Mouse (Mus musculus): ENCODE data around the gene Mxi1. TPM values are rescaled to one million over a fixed set of nuclear protein-coding genes. Genes with fewer than 3 reads are reported as not detected.
A peak's percentile ranks its signal among the peaks of the same experiment; 100 is the strongest.

Mxi1 gene
- polyA plus RNA-seq, 2 experiments, result 16.5 to 27.7 TPM

GRCm38 (mm10) chr19:53312336-53312871, 2.1 kb downstream of the Mxi1 start:
- peak overlapping the region; percentile 94 for H3K27ac ChIP-seq
- ATAC-seq (ENCODE audit: insufficient read depth) (peak; percentile 9), DNase-seq (ENCODE audit: low read depth in 3 of 3, low spot score in 3 of 3) (no peak)
- peaks cover 10 to 11% of the 10 kb centered on the region in 2 experiments for H3K4me1 ChIP-seq (replicated peaks; ENCODE audit: control insufficient read depth in 2 of 2, insufficient read depth in 2 of 2, low read length in 1 of 2)
- H3K4me3 ChIP-seq (ENCODE audit: insufficient read depth in 1 of 2, low read depth in 2 of 2, low read length in 2 of 2), result peak overlapping the region; percentile 96 to 99
- H3K36me3 ChIP-seq (replicated peaks; ENCODE audit: control insufficient read depth, insufficient read depth, low read depth), result no peaks in the 10 kb centered on the region
- no peaks in the 10 kb centered on the region for H3K27me3 ChIP-seq (ENCODE audit: control insufficient read depth, insufficient read depth, low read length)
- H3K9ac ChIP-seq (replicated peaks), result peak overlapping the region; percentile 100
- under 1% methylated on average over 24 of the region's 26 CpGs for WGBS (ENCODE audit: insufficient replicate concordance)
- no peaks in the 10 kb centered on the region for H3K9me3 ChIP-seq (ENCODE audit: control insufficient read depth, low read length)
- TF ChIP-seq CTCF (IDR thresholded peaks at IDR 0.05; ENCODE audit: low read depth), result no peak
- TF ChIP-seq EP300 (IDR thresholded peaks at IDR 0.05; ENCODE audit: low read depth), result no peak
- peak overlapping the region; percentile 100 for H3K4me2 ChIP-seq (ENCODE audit: low read depth)

GRCm38 (mm10) chr19:53312951-53313683, 2.8 kb downstream of the Mxi1 start:
- no peak for TF ChIP-seq CTCF (IDR thresholded peaks at IDR 0.05; ENCODE audit: low read depth)
- no peak; the same call in 1 of the 2 replicates for TF ChIP-seq EP300 (IDR thresholded peaks at IDR 0.05; ENCODE audit: low read depth)
- H3K9me3 ChIP-seq (ENCODE audit: control insufficient read depth, low read length), result no peaks in the 10 kb centered on the region
- ATAC-seq (ENCODE audit: insufficient read depth) (peak; percentile 29), DNase-seq (ENCODE audit: low read depth in 3 of 3, low spot score in 3 of 3) (peak in 1 of 3 experiments; percentile 60)
- peak overlapping the region; percentile 100 for H3K9ac ChIP-seq (replicated peaks)
- H3K36me3 ChIP-seq (replicated peaks; ENCODE audit: control insufficient read depth, insufficient read depth, low read depth), result no peaks in the 10 kb centered on the region
- H3K27me3 ChIP-seq (ENCODE audit: control insufficient read depth, insufficient read depth, low read length), result no peaks in the 10 kb centered on the region
- WGBS (ENCODE audit: insufficient replicate concordance), result under 1% methylated on average over 63 of the region's 63 CpGs
- H3K4me3 ChIP-seq (ENCODE audit: insufficient read depth in 1 of 2, low read depth in 2 of 2, low read length in 2 of 2), result peak overlapping the region; percentile 96 to 99
- H3K27ac ChIP-seq, result peak overlapping the region; percentile 94
- H3K4me2 ChIP-seq (ENCODE audit: low read depth), result peak overlapping the region; percentile 100
- H3K4me1 ChIP-seq (replicated peaks; ENCODE audit: control insufficient read depth in 2 of 2, insufficient read depth in 2 of 2, low read length in 1 of 2), result peaks cover 10 to 11% of the 10 kb centered on the region in 2 experiments

GRCm38 (mm10) chr19:53313684-53314443, 3.5 kb downstream of the Mxi1 start:
- Histone ChIP-seq H3K4me1 (replicated peaks; ENCODE audit: control insufficient read depth in 2 of 2, insufficient read depth in 2 of 2, low read length in 1 of 2) (peaks cover 10 to 18% of the 10 kb centered on the region in 2 experiments), H3K9ac (replicated peaks) (peak overlapping the region; percentile 100), H3K4me2 (ENCODE audit: low read depth) (peak overlapping the region; percentile 100), H3K27ac (peak overlapping the region; percentile 94), H3K4me3 (ENCODE audit: insufficient read depth in 1 of 2, low read depth in 2 of 2, low read length in 2 of 2) (peak overlapping the region; percentile 96 to 99), H3K27me3 (ENCODE audit: control insufficient read depth, insufficient read depth, low read length) (no peaks in the 10 kb centered on the region), H3K36me3 (replicated peaks; ENCODE audit: control insufficient read depth, insufficient read depth, low read depth) (no peaks in the 10 kb centered on the region), H3K9me3 (ENCODE audit: control insufficient read depth, low read length) (no peaks in the 10 kb centered on the region)
- no peak for TF ChIP-seq CTCF (IDR thresholded peaks at IDR 0.05; ENCODE audit: low read depth)
- peak; percentile 14; the same call in 1 of the 2 replicates for TF ChIP-seq EP300 (IDR thresholded peaks at IDR 0.05; ENCODE audit: low read depth)
- DNase-seq (ENCODE audit: low read depth in 3 of 3, low spot score in 3 of 3) (peak; percentile 97 to 98 (median 97)), ATAC-seq (ENCODE audit: insufficient read depth) (peak; percentile 78)
- WGBS (ENCODE audit: insufficient replicate concordance), result under 1% methylated on average over 52 of the region's 52 CpGs

- no peaks in the 10 kb centered on the region for H3K27me3 ChIP-seq (ENCODE audit: control insufficient read depth, insufficient read depth, low read length)
- no peaks in the 10 kb centered on the region for H3K9me3 ChIP-seq (ENCODE audit: control insufficient read depth, low read length)
- 44% methylated on average over 16 of the region's 16 CpGs for WGBS (ENCODE audit: insufficient replicate concordance)
- TF ChIP-seq EP300 (IDR thresholded peaks at IDR 0.05; ENCODE audit: low read depth), result no peak
- TF ChIP-seq CTCF (IDR thresholded peaks at IDR 0.05; ENCODE audit: low read depth), result no peak
- peak overlapping the region; percentile 69 for H3K4me2 ChIP-seq (ENCODE audit: low read depth)
- H3K27ac ChIP-seq, result peak overlapping the region; percentile 22
- H3K4me3 ChIP-seq (ENCODE audit: insufficient read depth in 1 of 2, low read depth in 2 of 2, low read length in 2 of 2), result peak overlapping the region; percentile 31 to 53
- no peak for ATAC-seq (ENCODE audit: insufficient read depth)
- H3K36me3 ChIP-seq (replicated peaks; ENCODE audit: control insufficient read depth, insufficient read depth, low read depth), result no peaks in the 10 kb centered on the region
- H3K9ac ChIP-seq (replicated peaks), result peak overlapping the region; percentile 29; the same call in 1 of the 2 replicates
- H3K4me1 ChIP-seq (replicated peaks; ENCODE audit: control insufficient read depth in 2 of 2, insufficient read depth in 2 of 2, low read length in 1 of 2), result peaks cover 11 to 21% of the 10 kb centered on the region in 2 experiments
- DNase-seq (ENCODE audit: low read depth in 3 of 3, low spot score in 3 of 3), result no peak
Measured at GRCm38 (mm10) chr19:53314530-53315208, 4.4 kb downstream of the Mxi1 start.

All from liver, embryonic 14.5 days (tissue).